Mouse (Mus musculus) olfactory bulb, adult 2 months (tissue): ENCODE data around the gene Ifrd2.

Experiments
- CTCF ChIP-seq: fragments of 200-500 bp; IDR thresholded peaks from 2 replicates; pipeline ENCODE4 v1.5.1; 2012; ENCODE audit warnings: low read depth, mild to moderate bottlenecking, low read length, moderate library complexity; ENCODE audit not compliant: insufficient read depth
- POLR2A ChIP-seq: fragments of 200-500 bp; IDR thresholded peaks from 2 replicates; pipeline ENCODE4 v1.6.1; 2012; ENCODE audit warnings: mild to moderate bottlenecking, low read depth, low read length, moderate library complexity; ENCODE audit not compliant: insufficient read depth

- TF ChIP-seq POLR2A, result 0 out of 2 replicates have a peak, but pooled peaks have one; percentile 17
- TF ChIP-seq CTCF, result no peak
These were observed 40.4 kb upstream of the Ifrd2 start, which contains the start of gene Zmynd10 for GRCm38 (mm10) chr9:107547026-107547425.
